In genomic region chr5:149160469-149160868, GRCm38 (mm10) we compare ENCODE assay signal across 28 mouse cellular contexts. TPM values are rescaled to one million over a fixed set of nuclear protein-coding genes. Genes with fewer than 3 reads are reported as not detected.
DNase-seq lines count a peak whose midpoint lies in the region; ATAC-seq and TF ChIP-seq lines count a peak whose summit lies in the region.
"Had no signal": no experiment of that assay in that cellular context is flagged by ENCODE, and none has a peak within 500 bp of the region (broad histone marks: within the 10 kb centered on the region; RNA-seq: fewer than 3 reads in every experiment).

No protein-coding gene starts in this region.

- H3K36me3 ChIP-seq in heart, embryonic 10.5 days, result no peaks in the 10 kb centered on the region
- no peaks in the 10 kb centered on the region for H3K36me3 ChIP-seq in midbrain, embryonic 14.5 days (ENCODE audit: control insufficient read depth, insufficient read depth, low read length)
- H3K36me3 ChIP-seq in kidney, adult 2 months (ENCODE audit: control insufficient read depth, insufficient read depth, low read length), result no peaks in the 10 kb centered on the region
- H3K36me3 ChIP-seq: embryonic facial prominence, embryonic 12.5 days; heart, embryonic 15.5 days; hindbrain, embryonic 12.5 days; limb, embryonic 13.5 days; liver, embryonic 13.5 days; midbrain, embryonic 13.5 days; neural tube, embryonic 15.5 days had no signal

- no peak overlapping the region for H3K27ac ChIP-seq in heart, embryonic 10.5 days
- H3K27ac ChIP-seq in midbrain, embryonic 14.5 days (replicated peaks; ENCODE audit: low read depth, low read length), result no peak overlapping the region
- H3K27ac ChIP-seq in kidney, adult 2 months (ENCODE audit: insufficient read depth, low read depth, low read length), result no peak overlapping the region
- H3K27ac ChIP-seq: embryonic facial prominence, embryonic 12.5 days; heart, embryonic 15.5 days; hindbrain, embryonic 12.5 days; hindbrain, postnatal 0 days; limb, embryonic 13.5 days; liver, embryonic 13.5 days; macrophage; midbrain, embryonic 13.5 days; neural tube, embryonic 15.5 days had no signal

- no peaks in the 10 kb centered on the region for H3K4me1 ChIP-seq in heart, embryonic 10.5 days
- no peaks in the 10 kb centered on the region for H3K4me1 ChIP-seq in midbrain, embryonic 14.5 days (ENCODE audit: control insufficient read depth, insufficient read depth, low read length)
- H3K4me1 ChIP-seq in kidney, adult 2 months (ENCODE audit: control insufficient read depth, insufficient read depth, low read length), result peaks cover 10% of the 10 kb centered on the region
- H3K4me1 ChIP-seq: embryonic facial prominence, embryonic 12.5 days; heart, embryonic 15.5 days; hindbrain, embryonic 12.5 days; limb, embryonic 13.5 days; liver, embryonic 13.5 days; midbrain, embryonic 13.5 days; neural tube, embryonic 15.5 days had no signal

- 72% methylated on average over 4 of the region's 4 CpGs for WGBS in heart, embryonic 10.5 days
- WGBS in midbrain, embryonic 14.5 days, result 93% methylated on average over 4 of the region's 4 CpGs
- 52% methylated on average over 4 of the region's 4 CpGs for WGBS in kidney, adult 2 months

- H3K4me3 ChIP-seq in heart, embryonic 10.5 days, result no peak overlapping the region
- H3K4me3 ChIP-seq in midbrain, embryonic 14.5 days (replicated peaks; ENCODE audit: low read depth, low read length), result no peak overlapping the region
- no peak overlapping the region for H3K4me3 ChIP-seq in kidney, adult 2 months (ENCODE audit: insufficient read depth, low read depth, low read length)
- H3K4me3 ChIP-seq: embryonic facial prominence, embryonic 12.5 days; heart, embryonic 15.5 days; hindbrain, embryonic 12.5 days; limb, embryonic 13.5 days; liver, embryonic 13.5 days; midbrain, embryonic 13.5 days; neural tube, embryonic 15.5 days had no signal

- TF ChIP-seq CTCF in kidney, adult 2 months (conservative IDR thresholded peaks at IDR 0.05; ENCODE audit: insufficient read depth, insufficient read length, low read depth, low read length), result no peak

- peak; percentile 89 for ATAC-seq in activated CD4-positive, CD25-positive, alpha-beta regulatory T cell, adult 4 months
- no peak for ATAC-seq in midbrain, embryonic 14.5 days (ENCODE audit: low FRiP score, low TSS enrichment)
- ATAC-seq: forebrain, embryonic 14.5 days; hindbrain, postnatal 0 days; lung, postnatal 0 days; midbrain, embryonic 13.5 days had no signal

- H3K27me3 ChIP-seq in heart, embryonic 10.5 days (ENCODE audit: insufficient read depth, poor library complexity, severe bottlenecking), result no peaks in the 10 kb centered on the region
- no peaks in the 10 kb centered on the region for H3K27me3 ChIP-seq in midbrain, embryonic 14.5 days (ENCODE audit: control insufficient read depth, insufficient read depth, low read length)
- H3K27me3 ChIP-seq in kidney, adult 2 months (replicated peaks; ENCODE audit: control insufficient read depth, insufficient read depth, low read length), result no peaks in the 10 kb centered on the region
- H3K27me3 ChIP-seq: embryonic facial prominence, embryonic 12.5 days; heart, embryonic 15.5 days; hindbrain, embryonic 12.5 days; limb, embryonic 13.5 days; liver, embryonic 13.5 days; midbrain, embryonic 13.5 days; neural tube, embryonic 15.5 days had no signal

- H3K9me3 ChIP-seq in heart, embryonic 10.5 days, result no peaks in the 10 kb centered on the region
- no peaks in the 10 kb centered on the region for H3K9me3 ChIP-seq in midbrain, embryonic 14.5 days (ENCODE audit: control insufficient read depth, low read length)
- H3K9me3 ChIP-seq: embryonic facial prominence, embryonic 12.5 days; heart, embryonic 15.5 days; hindbrain, embryonic 12.5 days; limb, embryonic 13.5 days; liver, embryonic 13.5 days; midbrain, embryonic 13.5 days; neural tube, embryonic 15.5 days had no signal

- no peak for TF ChIP-seq POLR2A in kidney, adult 2 months (IDR thresholded peaks at IDR 0.05; ENCODE audit: low read depth, low read length)

- no peak overlapping the region for H3K4me2 ChIP-seq in midbrain, embryonic 14.5 days (ENCODE audit: low read length)
- H3K4me2 ChIP-seq: embryonic facial prominence, embryonic 12.5 days; heart, embryonic 15.5 days; hindbrain, embryonic 12.5 days; limb, embryonic 13.5 days; liver, embryonic 13.5 days; midbrain, embryonic 13.5 days; neural tube, embryonic 15.5 days had no signal

- intact Hi-C loops in heart, postnatal 14 days (cut with DNase I), result no loop called here

- DNase-seq in heart, embryonic 10.5 days (ENCODE audit: low spot score), result peak; percentile 36
- DNase-seq in heart, postnatal 14 days, result no peak
- peak; percentile 46 for DNase-seq in CD4-positive, CD25-positive, alpha-beta regulatory T cell, adult 2 months (ENCODE audit: low read depth, low spot score)
- no peak for DNase-seq in cerebellum, postnatal 36 days
- no peak for DNase-seq in midbrain, embryonic 14.5 days
- no peak for DNase-seq in kidney, adult 2 months
- DNase-seq: B cell, adult 2 months; cerebellum, adult 9-10 months; embryo, embryonic 11 days; gastrocnemius, postnatal 14 days; heart, postnatal 36 days; kidney, adult 11 months; kidney, postnatal 4 days; liver, embryonic 13.5 days; lung, adult 18-20 months; right cerebral cortex, postnatal 4 days; thymus, postnatal 4 days had no signal

- no peak overlapping the region for H3K9ac ChIP-seq in midbrain, embryonic 14.5 days (replicated peaks; ENCODE audit: low read length)
- H3K9ac ChIP-seq: embryonic facial prominence, embryonic 12.5 days; heart, embryonic 15.5 days; hindbrain, embryonic 12.5 days; limb, embryonic 13.5 days; liver, embryonic 13.5 days; midbrain, embryonic 13.5 days; neural tube, embryonic 15.5 days had no signal

RNA-seq across cellular contexts. Expression of gene Uspl1, which starts 23.7 kb away (rescaled TPM):
- 45.9 and 53.7 TPM in 2 replicates for polyA plus RNA-seq in heart, embryonic 10.5 days (2016; fragmentation: Nextera tagmentation; extraction: Ambion mirVana)
- 10 to 100 TPM; 17.6 to 19.6 TPM for total RNA-seq in heart, postnatal 14 days (2021)
- polyA plus RNA-seq in activated CD4-positive, CD25-positive, alpha-beta regulatory T cell, adult 4 months (2017; shearing (Covaris generic)), result 10 to 100 TPM; 27.9 to 28.5 TPM
- polyA plus RNA-seq in midbrain, embryonic 14.5 days (2014; fragmentation: Nextera tagmentation; extraction: Ambion mirVana), result 61.4 and 65.1 TPM in 2 replicates
- 9.4 and 9.9 TPM in 2 replicates for polyA plus RNA-seq in kidney, adult 2 months (2012; rRNA removed)

RNA-seq across cellular contexts. Expression of gene Hmgb1, which starts 23.8 kb away (rescaled TPM):
- polyA plus RNA-seq in heart, embryonic 10.5 days (2016; fragmentation: Nextera tagmentation; extraction: Ambion mirVana), result 757 and 1,068 TPM in 2 replicates
- 100 to 1,000 TPM; 119 to 130 TPM for total RNA-seq in heart, postnatal 14 days (2021)
- polyA plus RNA-seq in activated CD4-positive, CD25-positive, alpha-beta regulatory T cell, adult 4 months (2017; shearing (Covaris generic)), result 1,000 to 10,000 TPM in 1 of 2 experiments, 100 to 1,000 TPM in 1; 402 to 1,098 TPM
- 869 and 947 TPM in 2 replicates for polyA plus RNA-seq in midbrain, embryonic 14.5 days (2014; fragmentation: Nextera tagmentation; extraction: Ambion mirVana)
- polyA plus RNA-seq in kidney, adult 2 months (2012; rRNA removed), result 33.6 and 48.1 TPM in 2 replicates

Comparison
In these comparisons a context has a peak if more than half of its experiments do, and no peak if none do; other contexts are left out.
1. DNase-seq: peak in heart, embryonic 10.5 days (single experiment) and CD4-positive, CD25-positive, alpha-beta regulatory T cell, adult 2 months (single experiment); none in heart, postnatal 14 days (0 of 2), cerebellum, postnatal 36 days (0 of 2), midbrain, embryonic 14.5 days (single experiment) and kidney, adult 2 months (single experiment).